Mouse (Mus musculus) testis, postnatal 14 days (tissue): ENCODE data around the gene Best3.

Source experiments
- DNase-seq: peaks from one replicate; pipeline ENCODE4 v3.0.0; 2021; ENCODE audit warnings: low spot score

Best3 gene

GRCm38 (mm10) chr10:116986264-116987082 lies at the start of gene Best3:
Gene Best3 (plus strand): TSS chr10:116986314.
- no peak for DNase-seq

- DNase-seq: peak; percentile 53
These were observed 43.1 kb upstream of the Best3 start for GRCm38 (mm10) chr10:116943025-116943424.

GRCm38 (mm10) chr10:116944144-116944543 lies 42.0 kb upstream of the Best3 start:
- DNase-seq: no peak

- no peak for DNase-seq
These were observed 41.2 kb upstream of the Best3 start for GRCm38 (mm10) chr10:116944940-116945339.

- no peak for DNase-seq
These were observed 37.7 kb upstream of the Best3 start for GRCm38 (mm10) chr10:116948414-116948813.

- peak; percentile 38 for DNase-seq
These were observed 36.8 kb upstream of the Best3 start for GRCm38 (mm10) chr10:116949111-116950008.

GRCm38 (mm10) chr10:116950009-116950769 lies 35.9 kb upstream of the Best3 start, which contains the start of gene Rab3ip:
Gene Rab3ip (minus strand): TSS chr10:116950769.
- peak; percentile 88 for DNase-seq

- no peak for DNase-seq
These were observed 35.2 kb upstream of the Best3 start for GRCm38 (mm10) chr10:116950886-116951285.

- DNase-seq: no peak
These were observed 30.9 kb upstream of the Best3 start for GRCm38 (mm10) chr10:116955191-116955590.

- DNase-seq: no peak
These were observed 29.5 kb upstream of the Best3 start for GRCm38 (mm10) chr10:116956483-116957158.

GRCm38 (mm10) chr10:116957867-116958551 lies 28.1 kb upstream of the Best3 start:
- no peak for DNase-seq

GRCm38 (mm10) chr10:116962152-116962551 lies 24.0 kb upstream of the Best3 start:
- no peak for DNase-seq

- DNase-seq: peak; percentile 52
These were observed 23.3 kb upstream of the Best3 start for GRCm38 (mm10) chr10:116962803-116963202.

GRCm38 (mm10) chr10:116964084-116964483 lies 22.0 kb upstream of the Best3 start:
- DNase-seq: no peak

- DNase-seq: no peak
These were observed 21.5 kb upstream of the Best3 start for GRCm38 (mm10) chr10:116964571-116964970.

- DNase-seq: no peak
These were observed 20.8 kb upstream of the Best3 start for GRCm38 (mm10) chr10:116965297-116965696.

- DNase-seq: no peak
These were observed 20.0 kb upstream of the Best3 start for GRCm38 (mm10) chr10:116966065-116966464.

- DNase-seq: no peak
These were observed 17.4 kb upstream of the Best3 start for GRCm38 (mm10) chr10:116968741-116969140.

- DNase-seq: no peak
These were observed 13.6 kb upstream of the Best3 start, which contains the start of gene Gm10271 for GRCm38 (mm10) chr10:116972509-116972908. Gene Gm10271 (minus strand): TSS chr10:116972609.

GRCm38 (mm10) chr10:116977455-116977854 lies 8.7 kb upstream of the Best3 start:
- no peak for DNase-seq

- no peak for DNase-seq
These were observed 8.3 kb upstream of the Best3 start for GRCm38 (mm10) chr10:116977858-116978257.
